Mouse (Mus musculus) stomach, postnatal 0 days (tissue): Measurements from ENCODE around the gene Cacna1b. TPM values are rescaled to one million over a fixed set of nuclear protein-coding genes. Genes with fewer than 3 reads are reported as not detected.
A peak's percentile ranks its signal among the peaks of the same experiment; 100 is the strongest.

ENCODE experiments used
- ATAC-seq: fragments of 200-750 bp; cut with Nextera tagmentation; 2 replicates; pipeline ENCODE4 v1.8.0; 2017; ENCODE audit not compliant: low FRiP score, low TSS enrichment
- DNase-seq: peaks from one replicate; pipeline ENCODE4 v3.0.0-alpha.2; 2016; ENCODE audit warnings: low spot score
- H3K27ac ChIP-seq: fragments of 300-500 bp; sonication (generic); replicated peaks from 2 replicates; pipeline ENCODE4 v1.5.1; 2014; ENCODE audit warnings: mild to moderate bottlenecking, control low read depth
- H3K27me3 ChIP-seq: fragments of 300-500 bp; sonication (generic); 2 replicates; pipeline ENCODE4 v1.6.1; 2014; ENCODE audit warnings: low read length; ENCODE audit not compliant: control insufficient read depth, insufficient read depth
- H3K36me3 ChIP-seq: fragments of 300-500 bp; sonication (generic); 2 replicates; pipeline ENCODE4 v1.6.1; 2014; ENCODE audit warnings: low read length, mixed read lengths; ENCODE audit not compliant: control insufficient read depth, insufficient read depth
- H3K4me1 ChIP-seq: fragments of 300-500 bp; sonication (generic); replicated peaks from 2 replicates; pipeline ENCODE4 v1.6.1; 2014; ENCODE audit warnings: antibody characterized with exemption; ENCODE audit not compliant: control insufficient read depth, insufficient read depth
- H3K4me2 ChIP-seq: fragments of 300-500 bp; sonication (generic); replicated peaks from 2 replicates; pipeline ENCODE4 v1.6.1; 2014; ENCODE audit warnings: low read depth, mild to moderate bottlenecking, control low read depth, moderate library complexity
- H3K4me3 ChIP-seq: fragments of 300-500 bp; sonication (generic); 2 replicates; pipeline ENCODE4 v1.5.1; 2014; ENCODE audit warnings: low read depth, low read length, control low read depth
- H3K9ac ChIP-seq: fragments of 300-500 bp; sonication (generic); 2 replicates; pipeline ENCODE4 v1.6.1; 2014; ENCODE audit warnings: mild to moderate bottlenecking, low read length, control low read depth, mixed read lengths
- H3K9me3 ChIP-seq: fragments of 300-500 bp; sonication (generic); 2 replicates; pipeline ENCODE4 v1.6.1; 2016; ENCODE audit warnings: low read length; ENCODE audit not compliant: control insufficient read depth
- CTCF ChIP-seq: IDR thresholded peaks from 2 replicates; pipeline ENCODE4 v1.5.1; 2016; ENCODE audit warnings: antibody characterized with exemption, low read depth, mild to moderate bottlenecking, moderate library complexity
- EP300 ChIP-seq: optimal IDR thresholded peaks from 2 replicates; pipeline ENCODE3; 2016; ENCODE audit warnings: antibody characterized with exemption
- WGBS: fragments of 180-500 bp; shearing (Covaris S2); extraction: QIAGEN DNeasy Blood & Tissue Kit; methylation state at CpG from one replicate; pipeline ENCODE4 v1.1.7; 2014; 5-methylcytosine and 5-hydroxymethylcytosine counted together
- polyA plus RNA-seq: library from polyadenylated mRNA; unstranded; fragments of >200 nt; fragmentation: Nextera tagmentation; extraction: Ambion mirVana; gene quantifications from 2 replicates; pipeline ENCODE4 v1.2.1, GENCODE M21; 2015

Cacna1b gene
- polyA plus RNA-seq, 1 experiment from 2014 or later: 0.87 TPM

DNA sequence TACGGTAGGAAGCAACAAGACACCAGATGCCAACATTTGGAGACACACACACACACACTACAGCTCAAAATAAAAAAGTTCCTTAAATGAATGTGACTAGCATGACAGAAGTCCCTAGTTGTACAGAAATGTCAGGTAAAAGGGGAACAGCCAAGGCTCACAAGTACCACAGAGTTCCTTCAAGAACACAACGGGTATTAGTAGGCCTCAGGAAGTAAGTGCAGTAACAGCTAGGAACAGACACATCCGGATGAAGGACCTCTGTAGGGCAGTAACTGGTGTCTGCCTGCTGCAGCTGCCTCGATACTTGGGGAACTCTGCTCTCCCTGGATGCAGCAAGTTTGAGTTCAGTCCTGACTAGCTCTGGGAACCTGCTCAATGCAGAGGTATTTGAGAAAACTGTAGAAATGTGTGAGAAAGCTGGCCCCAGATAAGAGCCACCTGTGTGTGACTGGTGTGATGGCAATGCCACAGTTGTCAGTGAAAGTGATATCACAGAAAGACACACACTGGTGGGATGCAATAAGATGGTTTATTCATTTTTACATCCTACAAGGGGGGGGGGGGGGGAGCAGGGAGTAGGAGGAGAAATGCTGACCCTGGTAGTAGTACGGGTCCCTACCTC, 34.0 kb upstream of the Cacna1b start:
- no peak overlapping the region for H3K4me3 ChIP-seq
- ATAC-seq: no peak
- TF ChIP-seq EP300: no peak
- no peak for TF ChIP-seq CTCF
- peaks cover 32% of the 10 kb centered on the region for H3K36me3 ChIP-seq
- H3K27ac ChIP-seq: no peak overlapping the region
- H3K4me2 ChIP-seq: no peak overlapping the region
- no peak overlapping the region for H3K9ac ChIP-seq
- H3K27me3 ChIP-seq: no peaks in the 10 kb centered on the region
- DNase-seq: no peak
- no peaks in the 10 kb centered on the region for H3K4me1 ChIP-seq
- 83% methylated on average over 5 of the region's 5 CpGs for WGBS
- H3K9me3 ChIP-seq: no peaks in the 10 kb centered on the region

DNA sequence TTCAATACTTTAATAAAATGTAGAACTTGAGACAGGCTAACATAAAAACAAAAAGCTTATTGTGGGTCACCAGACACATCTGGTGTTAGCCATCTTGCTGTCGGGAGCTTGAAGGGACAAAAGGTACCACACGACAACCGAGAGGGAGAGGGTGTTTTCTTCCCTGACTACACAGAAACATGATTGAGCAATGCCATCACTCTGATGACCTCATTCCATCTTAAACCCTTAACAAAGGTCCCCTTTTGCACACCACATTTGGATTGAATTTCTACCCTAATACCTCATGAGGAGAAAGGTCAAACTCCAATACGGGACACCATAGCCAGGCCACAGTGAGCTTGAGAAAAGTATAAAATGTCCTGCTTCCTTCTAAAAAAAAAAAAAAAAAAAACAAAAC, 24.3 kb upstream of the Cacna1b start:
- TF ChIP-seq EP300: no peak
- TF ChIP-seq CTCF: no peak
- Histone ChIP-seq H3K4me1 (no peaks in the 10 kb centered on the region), H3K27ac (no peak overlapping the region), H3K27me3 (no peaks in the 10 kb centered on the region), H3K9ac (no peak overlapping the region), H3K36me3 (peaks cover 10% of the 10 kb centered on the region; the same call in 1 of the 2 replicates), H3K4me2 (no peak overlapping the region), H3K9me3 (no peaks in the 10 kb centered on the region), H3K4me3 (no peak overlapping the region)
- no peak for ATAC-seq
- DNase-seq: no peak
- WGBS: 69% methylated on average over 4 of the region's 4 CpGs

DNA sequence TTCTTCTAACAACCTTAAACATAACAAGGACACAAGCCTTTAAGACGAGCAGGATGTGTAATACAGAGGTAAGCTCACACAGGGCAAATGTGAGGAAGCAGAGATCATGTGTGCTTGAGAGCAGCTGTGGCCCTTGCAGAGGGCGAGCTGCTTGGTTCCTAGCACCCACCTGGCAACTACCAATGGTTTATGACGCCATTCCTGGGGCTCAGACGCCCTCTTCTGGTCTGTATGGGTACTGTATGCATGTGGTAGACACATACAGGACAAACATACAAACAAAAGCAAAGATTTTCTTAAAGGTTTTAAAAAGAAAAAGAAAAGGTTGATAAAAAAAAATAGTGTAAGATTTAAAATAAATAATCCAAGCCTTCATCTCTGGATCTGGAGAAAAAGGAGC, 18.3 kb upstream of the Cacna1b start:
- TF ChIP-seq EP300 (no peak), CTCF (peak; percentile 32)
- 49% methylated on average over 4 of the region's 4 CpGs for WGBS

DNA sequence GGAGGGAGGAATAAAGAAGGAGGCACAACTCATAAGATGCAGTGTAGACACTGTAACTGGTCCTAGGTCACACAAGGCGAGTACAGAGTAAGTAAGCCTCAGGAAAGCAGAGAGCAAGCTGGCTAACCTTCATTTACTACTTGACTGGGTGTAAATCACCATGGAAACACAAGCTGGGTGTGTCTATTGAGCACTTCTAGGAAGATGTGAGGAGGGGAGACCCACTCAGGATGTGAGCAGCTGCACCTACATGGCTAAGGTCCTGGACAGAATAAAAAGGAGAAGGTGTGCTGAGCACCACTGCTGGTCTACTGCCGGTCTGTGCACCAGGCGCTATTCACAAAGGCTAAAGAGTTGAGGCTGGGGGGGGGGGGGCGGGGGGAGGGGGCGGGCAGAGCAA, 13.9 kb upstream of the Cacna1b start:
- H3K36me3 ChIP-seq: no peaks in the 10 kb centered on the region
- ATAC-seq (no peak), DNase-seq (no peak)
- no peaks in the 10 kb centered on the region for H3K27me3 ChIP-seq
- H3K4me3 ChIP-seq: no peak overlapping the region
- H3K9me3 ChIP-seq: no peaks in the 10 kb centered on the region
- H3K9ac ChIP-seq: no peak overlapping the region
- WGBS: 23% methylated on average over 2 of the region's 5 CpGs
- no peaks in the 10 kb centered on the region for H3K4me1 ChIP-seq
- TF ChIP-seq EP300 (no peak), CTCF (no peak)
- H3K27ac ChIP-seq: no peak overlapping the region
- no peak overlapping the region for H3K4me2 ChIP-seq

More for the DNA sequence above, 18.3 kb upstream of the Cacna1b start:
- no peaks in the 10 kb centered on the region for H3K4me1 ChIP-seq
- no peak for ATAC-seq
- H3K27ac ChIP-seq: no peak overlapping the region
- no peak for DNase-seq
- H3K27me3 ChIP-seq: no peaks in the 10 kb centered on the region
- H3K9ac ChIP-seq: no peak overlapping the region
- no peaks in the 10 kb centered on the region for H3K36me3 ChIP-seq
- no peak overlapping the region for H3K4me3 ChIP-seq
- no peaks in the 10 kb centered on the region for H3K9me3 ChIP-seq
- no peak overlapping the region for H3K4me2 ChIP-seq

DNA sequence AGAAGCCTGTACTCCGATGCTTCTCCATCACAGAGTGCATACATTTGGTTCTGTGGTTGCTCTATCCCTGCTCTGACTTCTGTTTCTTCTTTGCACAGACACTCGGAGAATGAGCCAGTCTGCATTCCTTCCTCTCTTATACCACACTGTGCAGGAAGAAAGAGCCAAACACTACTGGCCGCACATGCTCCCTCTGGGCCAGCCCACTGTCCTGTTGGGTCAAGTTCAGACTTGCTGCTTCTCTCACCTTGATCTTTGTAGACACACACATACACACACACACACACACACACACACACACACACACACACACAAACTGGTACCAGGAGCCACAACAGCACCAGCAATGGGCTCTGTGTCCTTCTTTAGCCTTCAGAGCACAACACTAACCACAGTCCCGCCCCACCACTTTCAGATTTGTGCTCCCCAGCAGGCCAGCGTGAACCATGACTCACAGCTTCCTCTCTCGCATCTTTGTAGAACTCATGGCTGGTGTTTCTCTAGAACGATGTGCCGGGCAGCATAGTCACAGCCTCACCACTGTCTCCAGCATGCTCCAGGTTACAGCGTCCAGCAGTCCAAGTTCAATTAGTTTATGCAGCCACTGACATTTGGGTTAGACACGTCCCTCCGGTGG, 13.1 kb upstream of the Cacna1b start:
- H3K4me1 ChIP-seq: no peaks in the 10 kb centered on the region
- ATAC-seq: no peak
- TF ChIP-seq EP300: no peak
- TF ChIP-seq CTCF: no peak
- H3K9ac ChIP-seq: no peak overlapping the region
- H3K27me3 ChIP-seq: no peaks in the 10 kb centered on the region
- no peak overlapping the region for H3K4me3 ChIP-seq
- DNase-seq: no peak
- H3K4me2 ChIP-seq: no peak overlapping the region
- H3K36me3 ChIP-seq: no peaks in the 10 kb centered on the region
- 65% methylated on average over 11 of the region's 11 CpGs for WGBS
- no peak overlapping the region for H3K27ac ChIP-seq
- H3K9me3 ChIP-seq: no peaks in the 10 kb centered on the region

DNA sequence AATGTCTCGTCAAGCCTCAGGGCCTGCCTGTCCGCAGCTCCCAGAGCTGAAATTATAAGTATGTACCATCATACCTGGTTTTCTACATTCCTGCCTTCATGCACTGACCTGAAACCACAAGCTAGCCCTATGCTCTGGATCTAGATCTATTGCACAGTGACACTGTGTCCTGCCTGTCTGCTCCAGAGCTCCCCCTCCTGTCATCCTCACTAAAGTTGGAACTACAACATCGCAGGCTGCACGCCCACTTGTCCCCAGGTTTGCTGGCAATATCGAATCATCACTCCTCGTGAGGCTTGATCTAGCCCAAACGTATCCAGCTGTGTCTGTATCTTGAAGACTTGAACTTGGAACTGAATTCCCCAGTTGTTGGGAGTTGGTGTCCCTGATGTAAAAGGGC, 11.9 kb upstream of the Cacna1b start:
- ATAC-seq: no peak
- Histone ChIP-seq H3K4me3 (no peak overlapping the region), H3K4me1 (no peaks in the 10 kb centered on the region), H3K9me3 (no peaks in the 10 kb centered on the region), H3K27ac (no peak overlapping the region), H3K9ac (no peak overlapping the region), H3K27me3 (no peaks in the 10 kb centered on the region), H3K4me2 (no peak overlapping the region), H3K36me3 (no peaks in the 10 kb centered on the region)
- no peak for DNase-seq
- WGBS: 51% methylated on average over 7 of the region's 7 CpGs
- TF ChIP-seq EP300: no peak
- TF ChIP-seq CTCF: peak; percentile 39; the same call in 1 of the 2 replicates
